Mouse (Mus musculus): ENCODE data around the gene Frmd7.

- TF ChIP-seq CTCF (IDR thresholded peaks at IDR 0.05; ENCODE audit: borderline replicate concordance, extremely low read depth, insufficient read depth, insufficient read length) (no peak), POLR2A (IDR thresholded peaks at IDR 0.05; ENCODE audit: borderline replicate concordance, extremely low read depth, insufficient read depth, insufficient read length, poor library complexity, severe bottlenecking) (no peak)
These were observed 39.0 kb downstream of the Frmd7 start for GRCm38 (mm10) chrX:50903497-50903896.

Data from brain, embryonic 14.5 days (tissue).